Mouse (Mus musculus): ENCODE measurements around the gene Lpar3. TPM values are rescaled to one million over a fixed set of nuclear protein-coding genes. Genes with fewer than 3 reads are reported as not detected.
A peak's percentile ranks its signal among the peaks of the same experiment; 100 is the strongest.

Gene Lpar3
- polyA plus RNA-seq, 1 experiment from 2014 or later = 0.30 TPM

- ATAC-seq = peak; percentile 11; the same call in 1 of the 2 replicates
- Histone ChIP-seq H3K4me2 (ENCODE audit: low read length) (no peak overlapping the region), H3K9me3 (ENCODE audit: control insufficient read depth, low read length) (no peaks in the 10 kb centered on the region), H3K4me3 (replicated peaks; ENCODE audit: low read length) (no peak overlapping the region), H3K27me3 (replicated peaks; ENCODE audit: control insufficient read depth, insufficient read depth, low read length) (0 out of 2 replicates have a peak, but pooled peaks cover 2% of the 10 kb centered on the region), H3K4me1 (replicated peaks; ENCODE audit: control insufficient read depth, insufficient read depth, low read length) (peaks cover 13% of the 10 kb centered on the region), H3K36me3 (ENCODE audit: control insufficient read depth, insufficient read depth) (no peaks in the 10 kb centered on the region), H3K27ac (ENCODE audit: low read length) (no peak overlapping the region), H3K9ac (replicated peaks; ENCODE audit: low read depth, low read length) (no peak overlapping the region)
- WGBS = 26% methylated on average over 8 of the region's 8 CpGs
Observed at GRCm38 (mm10) chr3:146324949-146325348, 104.2 kb downstream of the Lpar3 start.

DNA sequence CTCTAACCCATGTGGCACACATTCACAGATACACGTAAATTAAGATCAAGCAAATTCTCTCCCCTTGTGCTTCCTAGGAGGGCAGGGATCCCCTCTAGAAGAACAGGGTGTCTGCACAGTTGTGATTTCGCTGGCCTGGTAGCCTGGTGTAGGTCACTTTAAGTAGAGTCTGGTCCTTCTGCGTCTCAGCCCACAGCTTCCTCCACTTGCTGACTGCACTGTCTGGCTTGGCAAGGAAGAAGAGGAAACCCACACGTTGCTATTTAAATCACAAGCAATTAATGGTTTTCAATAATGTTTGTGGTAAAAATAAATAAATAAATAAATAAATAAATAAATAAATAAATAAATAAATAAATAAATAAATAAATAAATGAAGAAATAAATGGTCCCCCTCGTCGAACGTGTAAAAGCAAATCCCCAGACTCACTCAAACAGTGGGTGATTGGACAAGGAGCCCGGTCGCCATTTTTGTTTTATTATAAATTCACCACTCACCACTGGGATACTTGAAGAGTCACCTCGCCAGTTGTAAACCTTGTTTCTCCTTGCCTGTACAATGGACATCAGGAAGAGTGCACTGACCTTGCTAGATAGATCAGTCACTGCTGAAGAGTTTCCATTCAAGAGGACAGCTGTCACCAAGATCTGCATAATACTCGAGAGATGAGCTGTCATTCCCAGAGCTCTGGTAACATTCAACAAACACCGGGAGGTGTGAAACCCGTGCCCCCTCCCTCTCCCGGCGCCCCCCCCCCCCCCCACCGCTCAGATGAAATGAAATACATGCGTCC lies 106.2 kb downstream of the Lpar3 start:
- Histone ChIP-seq H3K27ac (ENCODE audit: low read length) (no peak overlapping the region), H3K9me3 (ENCODE audit: control insufficient read depth, low read length) (no peaks in the 10 kb centered on the region), H3K27me3 (replicated peaks; ENCODE audit: control insufficient read depth, insufficient read depth, low read length) (0 out of 2 replicates have a peak, but pooled peaks cover 2% of the 10 kb centered on the region), H3K9ac (replicated peaks; ENCODE audit: low read depth, low read length) (peak overlapping the region; percentile 59; the same call in 1 of the 2 replicates), H3K4me3 (replicated peaks; ENCODE audit: low read length) (no peak overlapping the region), H3K36me3 (ENCODE audit: control insufficient read depth, insufficient read depth) (no peaks in the 10 kb centered on the region), H3K4me1 (replicated peaks; ENCODE audit: control insufficient read depth, insufficient read depth, low read length) (peaks cover 13% of the 10 kb centered on the region), H3K4me2 (ENCODE audit: low read length) (peak overlapping the region; percentile 57)
- WGBS = 44% methylated on average over 14 of the region's 17 CpGs
- peak; percentile 7; the same call in 1 of the 2 replicates for ATAC-seq

- H3K4me3 ChIP-seq (replicated peaks; ENCODE audit: low read length) = peak overlapping the region; percentile 36
- WGBS = 0% methylated on average over 13 of the region's 13 CpGs
- H3K36me3 ChIP-seq (ENCODE audit: control insufficient read depth, insufficient read depth) = no peaks in the 10 kb centered on the region
- H3K4me2 ChIP-seq (ENCODE audit: low read length) = peak overlapping the region; percentile 57
- peaks cover 13% of the 10 kb centered on the region for H3K4me1 ChIP-seq (replicated peaks; ENCODE audit: control insufficient read depth, insufficient read depth, low read length)
- no peaks in the 10 kb centered on the region for H3K9me3 ChIP-seq (ENCODE audit: control insufficient read depth, low read length)
- H3K9ac ChIP-seq (replicated peaks; ENCODE audit: low read depth, low read length) = peak overlapping the region; percentile 59
- peak; percentile 95 for ATAC-seq
- H3K27ac ChIP-seq (ENCODE audit: low read length) = peak overlapping the region; percentile 88
- 0 out of 2 replicates have a peak, but pooled peaks cover 2% of the 10 kb centered on the region for H3K27me3 ChIP-seq (replicated peaks; ENCODE audit: control insufficient read depth, insufficient read depth, low read length)
Observed at GRCm38 (mm10) chr3:146327537-146328255, 106.9 kb downstream of the Lpar3 start.

DNA sequence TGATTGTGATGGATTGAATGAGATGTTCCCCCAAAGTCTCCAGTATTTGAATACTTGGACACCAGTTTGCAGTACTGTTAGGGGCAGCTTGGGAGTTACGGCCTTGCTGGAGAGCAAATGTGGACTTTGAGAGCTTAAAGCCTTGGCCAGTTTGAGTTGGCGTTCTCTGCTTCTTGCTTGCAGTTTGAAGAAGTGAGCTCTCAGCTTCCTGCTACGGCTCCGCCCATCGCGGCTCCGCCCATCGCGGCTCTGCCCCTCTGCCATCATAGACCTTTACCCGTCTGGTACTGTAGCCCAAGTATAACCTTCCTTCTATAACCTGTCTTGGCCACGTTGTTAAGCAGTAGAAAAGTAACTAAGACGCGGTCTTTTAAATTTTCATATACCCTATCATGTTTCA lies 108.0 kb downstream of the Lpar3 start:
- Histone ChIP-seq H3K4me1 (replicated peaks; ENCODE audit: control insufficient read depth, insufficient read depth, low read length) (peaks cover 13% of the 10 kb centered on the region), H3K36me3 (ENCODE audit: control insufficient read depth, insufficient read depth) (no peaks in the 10 kb centered on the region), H3K4me3 (replicated peaks; ENCODE audit: low read length) (no peak overlapping the region), H3K27ac (ENCODE audit: low read length) (no peak overlapping the region), H3K4me2 (ENCODE audit: low read length) (peak overlapping the region; percentile 57), H3K9ac (replicated peaks; ENCODE audit: low read depth, low read length) (no peak overlapping the region), H3K27me3 (replicated peaks; ENCODE audit: control insufficient read depth, insufficient read depth, low read length) (0 out of 2 replicates have a peak, but pooled peaks cover 2% of the 10 kb centered on the region), H3K9me3 (ENCODE audit: control insufficient read depth, low read length) (no peaks in the 10 kb centered on the region)
- no peak for ATAC-seq
- WGBS = 22% methylated on average over 13 of the region's 13 CpGs

DNA sequence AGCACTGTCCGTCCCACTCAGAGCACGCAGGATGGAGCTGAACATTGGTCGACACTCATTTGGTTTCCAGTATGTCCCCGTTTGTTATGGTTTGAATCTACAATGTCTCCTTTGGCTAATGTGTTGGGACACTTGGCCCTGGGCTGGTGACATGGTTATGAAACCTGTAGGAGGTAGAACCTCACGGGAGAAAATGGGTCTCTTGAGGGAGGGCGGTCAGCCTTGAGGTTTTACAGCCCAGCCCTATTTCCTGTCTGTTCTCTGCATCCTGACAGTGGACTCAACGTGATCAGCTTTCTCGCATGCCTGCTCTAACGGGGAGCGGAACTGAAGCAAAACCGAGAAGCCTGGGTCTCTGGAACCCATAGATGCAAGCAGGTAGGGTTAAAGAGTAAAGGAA lies 111.1 kb downstream of the Lpar3 start:
- no peak overlapping the region for H3K4me3 ChIP-seq (replicated peaks; ENCODE audit: low read length)
- no peak overlapping the region for H3K4me2 ChIP-seq (ENCODE audit: low read length)
- H3K27ac ChIP-seq (ENCODE audit: low read length) = no peak overlapping the region
- H3K36me3 ChIP-seq (ENCODE audit: control insufficient read depth, insufficient read depth) = no peaks in the 10 kb centered on the region
- no peak overlapping the region for H3K9ac ChIP-seq (replicated peaks; ENCODE audit: low read depth, low read length)
- H3K4me1 ChIP-seq (replicated peaks; ENCODE audit: control insufficient read depth, insufficient read depth, low read length) = peaks cover 21% of the 10 kb centered on the region
- no peak for ATAC-seq
- WGBS = 89% methylated on average over 11 of the region's 11 CpGs
- H3K27me3 ChIP-seq (replicated peaks; ENCODE audit: control insufficient read depth, insufficient read depth, low read length) = 0 out of 2 replicates have a peak, but pooled peaks cover 2% of the 10 kb centered on the region
- H3K9me3 ChIP-seq (ENCODE audit: control insufficient read depth, low read length) = no peaks in the 10 kb centered on the region

- 98% methylated on average over 3 of the region's 3 CpGs for WGBS
- no peak overlapping the region for H3K4me3 ChIP-seq (replicated peaks; ENCODE audit: low read length)
- no peak overlapping the region for H3K9ac ChIP-seq (replicated peaks; ENCODE audit: low read depth, low read length)
- 0 out of 2 replicates have a peak, but pooled peaks cover 2% of the 10 kb centered on the region for H3K27me3 ChIP-seq (replicated peaks; ENCODE audit: control insufficient read depth, insufficient read depth, low read length)
- H3K9me3 ChIP-seq (ENCODE audit: control insufficient read depth, low read length) = no peaks in the 10 kb centered on the region
- ATAC-seq = no peak
- H3K36me3 ChIP-seq (ENCODE audit: control insufficient read depth, insufficient read depth) = no peaks in the 10 kb centered on the region
- no peak overlapping the region for H3K4me2 ChIP-seq (ENCODE audit: low read length)
- H3K4me1 ChIP-seq (replicated peaks; ENCODE audit: control insufficient read depth, insufficient read depth, low read length) = peaks cover 28% of the 10 kb centered on the region
- no peak overlapping the region for H3K27ac ChIP-seq (ENCODE audit: low read length)
Observed at GRCm38 (mm10) chr3:146333270-146333669, 112.5 kb downstream of the Lpar3 start.

- WGBS = 21% methylated on average over 7 of the region's 7 CpGs
Observed at GRCm38 (mm10) chr3:146334070-146334469, 113.3 kb downstream of the Lpar3 start.

More at GRCm38 (mm10) chr3:146334070-146334469, 113.3 kb downstream of the Lpar3 start:
- no peak overlapping the region for H3K4me2 ChIP-seq (ENCODE audit: low read length)
- H3K4me1 ChIP-seq (replicated peaks; ENCODE audit: control insufficient read depth, insufficient read depth, low read length) = peaks cover 26% of the 10 kb centered on the region
- H3K36me3 ChIP-seq (ENCODE audit: control insufficient read depth, insufficient read depth) = no peaks in the 10 kb centered on the region
- H3K27me3 ChIP-seq (replicated peaks; ENCODE audit: control insufficient read depth, insufficient read depth, low read length) = 0 out of 2 replicates have a peak, but pooled peaks cover 2% of the 10 kb centered on the region
- H3K9ac ChIP-seq (replicated peaks; ENCODE audit: low read depth, low read length) = 0 out of 2 replicates have a peak overlapping the region, but pooled peaks have one; percentile 17
- ATAC-seq = no peak
- H3K9me3 ChIP-seq (ENCODE audit: control insufficient read depth, low read length) = no peaks in the 10 kb centered on the region
- no peak overlapping the region for H3K27ac ChIP-seq (ENCODE audit: low read length)
- H3K4me3 ChIP-seq (replicated peaks; ENCODE audit: low read length) = no peak overlapping the region

Measured in forebrain, embryonic 16.5 days (tissue).